Mouse (Mus musculus): ENCODE results near the gene Hps4. TPM values are rescaled to one million over a fixed set of nuclear protein-coding genes. Genes with fewer than 3 reads are reported as not detected.

Gene Hps4
- polyA plus RNA-seq, 1 experiment from 2014 or later, result 18.9 TPM

GRCm38 (mm10) chr5:112299399-112299798 is 43.5 kb upstream of the Hps4 start:
- Histone ChIP-seq H3K4me3 (ENCODE audit: low read length) (no peak overlapping the region), H3K4me2 (ENCODE audit: low read depth, low read length) (no peak overlapping the region), H3K4me1 (ENCODE audit: control insufficient read depth, insufficient read depth, low read length) (peaks cover 38% of the 10 kb centered on the region), H3K9ac (ENCODE audit: low read length) (no peak overlapping the region), H3K27me3 (ENCODE audit: control insufficient read depth, insufficient read depth, low read length) (no peaks in the 10 kb centered on the region), H3K36me3 (ENCODE audit: control insufficient read depth, insufficient read depth) (no peaks in the 10 kb centered on the region), H3K9me3 (replicated peaks; ENCODE audit: control insufficient read depth, low read length) (no peaks in the 10 kb centered on the region), H3K27ac (ENCODE audit: low read length) (peak overlapping the region; percentile 64)
- ATAC-seq (replicated peaks; ENCODE audit: extremely low read depth, insufficient read depth, low FRiP score), result no peak
- 81% methylated on average over 4 of the region's 4 CpGs for WGBS

GRCm38 (mm10) chr5:112300112-112300511 is 42.8 kb upstream of the Hps4 start:
- H3K27ac ChIP-seq (ENCODE audit: low read length), result no peak overlapping the region
- 77% methylated on average over 2 of the region's 2 CpGs for WGBS
- H3K9me3 ChIP-seq (replicated peaks; ENCODE audit: control insufficient read depth, low read length), result no peaks in the 10 kb centered on the region
- ATAC-seq (replicated peaks; ENCODE audit: extremely low read depth, insufficient read depth, low FRiP score), result no peak
- H3K9ac ChIP-seq (ENCODE audit: low read length), result no peak overlapping the region
- no peaks in the 10 kb centered on the region for H3K27me3 ChIP-seq (ENCODE audit: control insufficient read depth, insufficient read depth, low read length)
- no peaks in the 10 kb centered on the region for H3K36me3 ChIP-seq (ENCODE audit: control insufficient read depth, insufficient read depth)
- H3K4me2 ChIP-seq (ENCODE audit: low read depth, low read length), result no peak overlapping the region
- H3K4me1 ChIP-seq (ENCODE audit: control insufficient read depth, insufficient read depth, low read length), result peaks cover 37% of the 10 kb centered on the region
- H3K4me3 ChIP-seq (ENCODE audit: low read length), result no peak overlapping the region

- H3K27ac ChIP-seq (ENCODE audit: low read length), result no peak overlapping the region; the same call in 1 of the 2 replicates
- no peak overlapping the region for H3K9ac ChIP-seq (ENCODE audit: low read length)
- no peaks in the 10 kb centered on the region for H3K36me3 ChIP-seq (ENCODE audit: control insufficient read depth, insufficient read depth)
- no peaks in the 10 kb centered on the region for H3K9me3 ChIP-seq (replicated peaks; ENCODE audit: control insufficient read depth, low read length)
- H3K27me3 ChIP-seq (ENCODE audit: control insufficient read depth, insufficient read depth, low read length), result no peaks in the 10 kb centered on the region
- no peak overlapping the region for H3K4me2 ChIP-seq (ENCODE audit: low read depth, low read length)
- 76% methylated on average over 6 of the region's 6 CpGs for WGBS
- no peak for ATAC-seq (replicated peaks; ENCODE audit: extremely low read depth, insufficient read depth, low FRiP score)
- peaks cover 32% of the 10 kb centered on the region for H3K4me1 ChIP-seq (ENCODE audit: control insufficient read depth, insufficient read depth, low read length)
- H3K4me3 ChIP-seq (ENCODE audit: low read length), result no peak overlapping the region
Measured at GRCm38 (mm10) chr5:112300721-112301308, 42.1 kb upstream of the Hps4 start.

GRCm38 (mm10) chr5:112301694-112302093 is 41.2 kb upstream of the Hps4 start:
- Histone ChIP-seq H3K4me1 (ENCODE audit: control insufficient read depth, insufficient read depth, low read length) (peaks cover 25% of the 10 kb centered on the region), H3K36me3 (ENCODE audit: control insufficient read depth, insufficient read depth) (no peaks in the 10 kb centered on the region), H3K4me3 (ENCODE audit: low read length) (no peak overlapping the region), H3K4me2 (ENCODE audit: low read depth, low read length) (no peak overlapping the region), H3K9ac (ENCODE audit: low read length) (no peak overlapping the region), H3K27ac (ENCODE audit: low read length) (0 out of 2 replicates have a peak overlapping the region, but pooled peaks have one; percentile 9), H3K27me3 (ENCODE audit: control insufficient read depth, insufficient read depth, low read length) (no peaks in the 10 kb centered on the region), H3K9me3 (replicated peaks; ENCODE audit: control insufficient read depth, low read length) (no peaks in the 10 kb centered on the region)
- ATAC-seq (replicated peaks; ENCODE audit: extremely low read depth, insufficient read depth, low FRiP score), result no peak
- WGBS, result 74% methylated on average over 4 of the region's 4 CpGs

GRCm38 (mm10) chr5:112302310-112302709 is 40.6 kb upstream of the Hps4 start:
- no peak overlapping the region for H3K4me3 ChIP-seq (ENCODE audit: low read length)
- no peaks in the 10 kb centered on the region for H3K27me3 ChIP-seq (ENCODE audit: control insufficient read depth, insufficient read depth, low read length)
- H3K27ac ChIP-seq (ENCODE audit: low read length), result no peak overlapping the region
- peaks cover 19% of the 10 kb centered on the region for H3K4me1 ChIP-seq (ENCODE audit: control insufficient read depth, insufficient read depth, low read length)
- no peaks in the 10 kb centered on the region for H3K9me3 ChIP-seq (replicated peaks; ENCODE audit: control insufficient read depth, low read length)
- H3K9ac ChIP-seq (ENCODE audit: low read length), result no peak overlapping the region
- no peak for ATAC-seq (replicated peaks; ENCODE audit: extremely low read depth, insufficient read depth, low FRiP score)
- WGBS, result 75% methylated on average over 5 of the region's 5 CpGs
- H3K4me2 ChIP-seq (ENCODE audit: low read depth, low read length), result no peak overlapping the region
- H3K36me3 ChIP-seq (ENCODE audit: control insufficient read depth, insufficient read depth), result no peaks in the 10 kb centered on the region

- ATAC-seq (replicated peaks; ENCODE audit: extremely low read depth, insufficient read depth, low FRiP score), result no peak
- Histone ChIP-seq H3K4me2 (ENCODE audit: low read depth, low read length) (no peak overlapping the region), H3K36me3 (ENCODE audit: control insufficient read depth, insufficient read depth) (peaks cover 19% of the 10 kb centered on the region), H3K9me3 (replicated peaks; ENCODE audit: control insufficient read depth, low read length) (no peaks in the 10 kb centered on the region), H3K9ac (ENCODE audit: low read length) (no peak overlapping the region), H3K4me3 (ENCODE audit: low read length) (no peak overlapping the region), H3K4me1 (ENCODE audit: control insufficient read depth, insufficient read depth, low read length) (peaks cover 4% of the 10 kb centered on the region; the same call in 1 of the 2 replicates), H3K27me3 (ENCODE audit: control insufficient read depth, insufficient read depth, low read length) (no peaks in the 10 kb centered on the region), H3K27ac (ENCODE audit: low read length) (no peak overlapping the region)
- WGBS, result 83% methylated on average over 5 of the region's 5 CpGs
Measured at GRCm38 (mm10) chr5:112305842-112306241, 37.0 kb upstream of the Hps4 start.

GRCm38 (mm10) chr5:112313222-112313885 is 29.5 kb upstream of the Hps4 start:
- ATAC-seq (replicated peaks; ENCODE audit: extremely low read depth, insufficient read depth, low FRiP score), result no peak
- no peak overlapping the region for H3K4me2 ChIP-seq (ENCODE audit: low read depth, low read length)
- no peak overlapping the region for H3K9ac ChIP-seq (ENCODE audit: low read length)
- H3K27ac ChIP-seq (ENCODE audit: low read length), result no peak overlapping the region
- peaks cover 6% of the 10 kb centered on the region for H3K4me1 ChIP-seq (ENCODE audit: control insufficient read depth, insufficient read depth, low read length)
- H3K27me3 ChIP-seq (ENCODE audit: control insufficient read depth, insufficient read depth, low read length), result no peaks in the 10 kb centered on the region
- no peaks in the 10 kb centered on the region for H3K9me3 ChIP-seq (replicated peaks; ENCODE audit: control insufficient read depth, low read length)
- WGBS, result 67% methylated on average over 11 of the region's 11 CpGs
- H3K36me3 ChIP-seq (ENCODE audit: control insufficient read depth, insufficient read depth), result peaks cover 32% of the 10 kb centered on the region
- H3K4me3 ChIP-seq (ENCODE audit: low read length), result no peak overlapping the region

- WGBS, result 82% methylated on average over 5 of the region's 5 CpGs
- Histone ChIP-seq H3K4me2 (ENCODE audit: low read depth, low read length) (no peak overlapping the region), H3K27me3 (ENCODE audit: control insufficient read depth, insufficient read depth, low read length) (no peaks in the 10 kb centered on the region), H3K36me3 (ENCODE audit: control insufficient read depth, insufficient read depth) (peaks cover 18% of the 10 kb centered on the region), H3K4me1 (ENCODE audit: control insufficient read depth, insufficient read depth, low read length) (peaks cover 6% of the 10 kb centered on the region), H3K4me3 (ENCODE audit: low read length) (no peak overlapping the region), H3K9ac (ENCODE audit: low read length) (no peak overlapping the region), H3K27ac (ENCODE audit: low read length) (peak overlapping the region; percentile 55; the same call in 1 of the 2 replicates), H3K9me3 (replicated peaks; ENCODE audit: control insufficient read depth, low read length) (no peaks in the 10 kb centered on the region)
- ATAC-seq (replicated peaks; ENCODE audit: extremely low read depth, insufficient read depth, low FRiP score), result no peak
Measured at GRCm38 (mm10) chr5:112316468-112316867, 26.4 kb upstream of the Hps4 start.

- H3K27ac ChIP-seq (ENCODE audit: low read length), result peak overlapping the region; percentile 63
- H3K27me3 ChIP-seq (ENCODE audit: control insufficient read depth, insufficient read depth, low read length), result no peaks in the 10 kb centered on the region
- ATAC-seq (replicated peaks; ENCODE audit: extremely low read depth, insufficient read depth, low FRiP score), result peak; percentile 50
- H3K9ac ChIP-seq (ENCODE audit: low read length), result no peak overlapping the region
- peaks cover 6% of the 10 kb centered on the region for H3K4me1 ChIP-seq (ENCODE audit: control insufficient read depth, insufficient read depth, low read length)
- 21% methylated on average over 5 of the region's 5 CpGs for WGBS
- no peak overlapping the region for H3K4me2 ChIP-seq (ENCODE audit: low read depth, low read length)
- H3K9me3 ChIP-seq (replicated peaks; ENCODE audit: control insufficient read depth, low read length), result no peaks in the 10 kb centered on the region
- no peak overlapping the region for H3K4me3 ChIP-seq (ENCODE audit: low read length)
- H3K36me3 ChIP-seq (ENCODE audit: control insufficient read depth, insufficient read depth), result peaks cover 15% of the 10 kb centered on the region
Measured at GRCm38 (mm10) chr5:112317328-112317727, 25.6 kb upstream of the Hps4 start.
